Mouse (Mus musculus) hindbrain, embryonic 15.5 days (tissue): ENCODE results near the gene Oxld1. TPM values are rescaled to one million over a fixed set of nuclear protein-coding genes. Genes with fewer than 3 reads are reported as not detected.

Experiments
- ATAC-seq: fragments of 200-750 bp; cut with Nextera tagmentation; 2 replicates; pipeline ENCODE4 v1.8.0; 2017; ENCODE audit warnings: low read depth, moderate number of reproducible peaks, moderate TSS enrichment; ENCODE audit not compliant: low FRiP score
- H3K27ac ChIP-seq: fragments of 300-500 bp; sonication (generic); replicated peaks from 2 replicates; pipeline ENCODE4 v1.5.1; 2015; ENCODE audit warnings: mild to moderate bottlenecking, inconsistent platforms
- H3K27me3 ChIP-seq: fragments of 300-500 bp; sonication (generic); 2 replicates; pipeline ENCODE4 v1.6.1; 2015; ENCODE audit warnings: control low read depth, inconsistent platforms
- H3K36me3 ChIP-seq: fragments of 300-500 bp; sonication (generic); 2 replicates; pipeline ENCODE4 v1.6.1; 2015; ENCODE audit warnings: control low read depth, inconsistent platforms
- H3K4me1 ChIP-seq: fragments of 300-500 bp; sonication (generic); replicated peaks from 2 replicates; pipeline ENCODE4 v1.6.1; 2015; ENCODE audit warnings: control low read depth, inconsistent platforms
- H3K4me2 ChIP-seq: fragments of 300-500 bp; sonication (generic); 2 replicates; pipeline ENCODE4 v1.6.1; 2015; ENCODE audit warnings: moderate library complexity, mild to moderate bottlenecking, inconsistent platforms
- H3K4me3 ChIP-seq: fragments of 300-500 bp; sonication (generic); 2 replicates; pipeline ENCODE4 v1.5.1; 2015; ENCODE audit warnings: mild to moderate bottlenecking, inconsistent platforms
- H3K9ac ChIP-seq: fragments of 300-500 bp; sonication (generic); 2 replicates; pipeline ENCODE4 v1.6.1; 2015; ENCODE audit warnings: inconsistent platforms
- H3K9me3 ChIP-seq: fragments of 300-500 bp; sonication (generic); 2 replicates; pipeline ENCODE4 v1.6.1; 2016; ENCODE audit warnings: control low read depth, inconsistent platforms
- WGBS: fragments of 180-500 bp; shearing (Covaris S2); methylation state at CpG from one replicate; pipeline ENCODE4 v1.1.7; 2015; 5-methylcytosine and 5-hydroxymethylcytosine counted together
- polyA plus RNA-seq: library from polyadenylated mRNA; unstranded; fragments of >200 nt; fragmentation: Nextera tagmentation; extraction: Ambion mirVana; gene quantifications from 2 replicates; pipeline ENCODE4 v1.2.1, GENCODE M21; 2015

Oxld1 gene
- polyA plus RNA-seq, 1 experiment from 2014 or later = 11.5 TPM

DNA sequence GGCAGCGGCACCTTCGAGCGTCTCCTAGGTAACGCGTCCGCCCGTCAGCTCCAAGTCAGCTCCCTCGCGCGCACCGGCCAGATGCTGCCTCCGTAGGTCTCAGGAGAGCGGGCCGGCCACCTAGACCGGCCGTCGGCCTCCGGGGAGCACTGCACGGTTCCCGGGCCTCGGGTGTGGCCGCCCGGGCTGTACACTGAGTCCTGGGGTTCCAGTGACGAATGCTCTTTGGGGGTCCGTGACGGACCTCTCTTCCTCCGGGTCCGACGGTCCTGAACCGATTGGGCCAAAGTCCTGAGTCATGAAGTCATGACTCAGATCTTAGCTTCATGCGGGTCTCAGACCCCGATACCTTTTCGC, 9.8 kb upstream of the Oxld1 start:
- peak overlapping the region; percentile 92 for H3K9ac ChIP-seq
- ATAC-seq = no peak; the same call in 1 of the 2 replicates
- H3K4me3 ChIP-seq = peak overlapping the region; percentile 98
- peaks cover 33% of the 10 kb centered on the region for H3K4me1 ChIP-seq
- H3K27me3 ChIP-seq = no peaks in the 10 kb centered on the region
- 1% methylated on average over 32 of the region's 33 CpGs for WGBS
- peaks cover 47% of the 10 kb centered on the region for H3K36me3 ChIP-seq
- peak overlapping the region; percentile 72 for H3K4me2 ChIP-seq
- peak overlapping the region; percentile 76 for H3K27ac ChIP-seq
- no peaks in the 10 kb centered on the region for H3K9me3 ChIP-seq

DNA sequence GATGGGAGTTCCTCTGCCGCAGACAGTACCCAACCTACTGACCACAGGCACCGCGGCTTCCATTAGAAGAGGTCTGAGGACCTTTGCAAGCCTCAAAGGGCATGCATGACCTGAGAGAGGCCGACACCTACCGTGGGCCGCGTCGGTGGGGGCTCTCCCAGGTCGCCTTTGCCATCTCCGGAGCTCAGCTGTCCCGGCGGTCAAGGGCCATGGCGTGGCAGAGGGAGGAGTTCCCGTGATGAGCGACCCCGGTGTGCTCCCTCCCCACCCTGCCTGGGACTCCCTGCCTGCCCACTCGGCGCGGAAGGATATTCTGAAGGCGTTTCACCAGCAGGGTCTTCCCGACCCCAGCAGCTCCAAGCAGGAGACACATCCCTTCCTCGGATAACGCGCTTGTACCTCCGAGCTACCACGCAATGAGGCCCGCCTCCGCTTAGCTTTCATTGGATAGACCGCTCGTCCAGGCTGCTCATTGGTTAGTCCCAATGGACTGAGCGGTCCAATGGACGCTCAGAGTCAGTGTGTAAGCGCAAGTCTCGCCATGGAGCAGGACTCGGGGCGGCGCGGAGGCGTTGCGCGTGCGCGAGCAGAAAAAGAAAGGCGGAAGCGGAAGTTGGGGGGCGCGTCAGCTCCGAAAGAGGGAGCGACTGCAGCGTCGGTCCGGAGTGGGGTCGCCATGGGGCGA, 9.3 kb upstream of the Oxld1 start, which contains the start of gene Arl16:
Arl16 (minus strand) TSS at position 557 of the 685 bp plus-strand sequence.
- peak; percentile 100 for ATAC-seq
- WGBS = under 1% methylated on average over 54 of the region's 54 CpGs

DNA sequence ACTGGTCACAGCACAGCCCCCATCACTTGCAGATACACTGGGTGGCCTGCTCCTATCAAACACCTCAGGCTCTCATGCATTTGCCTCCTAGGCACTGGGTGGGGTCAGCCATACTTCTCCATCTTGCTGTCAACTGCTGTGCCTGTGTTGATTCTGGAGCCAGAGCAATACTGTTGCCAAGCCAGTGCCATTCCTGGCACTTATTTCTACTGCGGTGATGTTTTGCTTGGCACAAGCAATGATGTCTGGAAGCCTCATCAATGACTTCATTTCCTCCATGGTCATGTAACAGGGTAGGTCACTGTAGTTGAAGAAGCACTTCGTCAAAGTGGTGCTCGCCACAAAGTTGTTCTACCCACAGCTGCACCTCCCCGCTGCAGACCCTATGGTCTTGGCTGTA, 7.7 kb upstream of the Oxld1 start:
- no peak overlapping the region for H3K4me3 ChIP-seq
- H3K4me2 ChIP-seq = peak overlapping the region; percentile 85; the same call in 1 of the 2 replicates
- H3K9ac ChIP-seq = no peak overlapping the region
- ATAC-seq = no peak
- 95% methylated on average over 4 of the region's 4 CpGs for WGBS
- peaks cover 33% of the 10 kb centered on the region for H3K4me1 ChIP-seq
- H3K9me3 ChIP-seq = no peaks in the 10 kb centered on the region
- H3K27ac ChIP-seq = no peak overlapping the region
- no peaks in the 10 kb centered on the region for H3K27me3 ChIP-seq
- peaks cover 38% of the 10 kb centered on the region for H3K36me3 ChIP-seq

More for the DNA sequence above, 9.3 kb upstream of the Oxld1 start, which contains the start of gene Arl16:
- Histone ChIP-seq H3K27ac (peak within 1 kb of the TSS; percentile 88), H3K4me3 (peak within 1 kb of the TSS; percentile 98), H3K36me3 (peaks cover 44% of the 10 kb centered on the region), H3K4me1 (peaks cover 33% of the 10 kb centered on the region), H3K9me3 (no peaks in the 10 kb centered on the region), H3K9ac (peak within 1 kb of the TSS; percentile 92), H3K27me3 (no peaks in the 10 kb centered on the region), H3K4me2 (peak within 1 kb of the TSS; percentile 85)

DNA sequence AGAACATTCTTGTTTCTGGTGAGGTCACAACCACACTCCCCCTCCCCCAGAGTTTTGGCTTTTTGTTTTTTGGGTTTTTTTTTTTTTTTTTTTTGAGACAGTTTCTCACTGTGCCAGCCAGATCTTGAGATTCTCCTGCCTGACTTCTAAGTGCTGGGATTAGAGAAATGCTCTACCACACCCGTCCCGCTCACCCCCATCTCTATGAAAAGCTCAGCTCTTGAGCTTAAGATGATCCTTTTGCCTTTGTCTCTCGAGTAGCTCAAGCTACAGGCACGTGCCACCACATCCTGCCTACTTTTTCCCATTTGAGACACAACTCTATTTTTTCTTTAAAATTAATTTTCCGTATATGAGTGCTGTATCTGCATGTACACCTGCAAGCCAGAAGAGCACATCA, 6.5 kb upstream of the Oxld1 start:
- no peaks in the 10 kb centered on the region for H3K27me3 ChIP-seq
- H3K9ac ChIP-seq = no peak overlapping the region
- no peak for ATAC-seq
- no peak overlapping the region for H3K27ac ChIP-seq
- H3K9me3 ChIP-seq = no peaks in the 10 kb centered on the region
- no peak overlapping the region for H3K4me2 ChIP-seq
- peaks cover 32% of the 10 kb centered on the region for H3K4me1 ChIP-seq
- H3K4me3 ChIP-seq = no peak overlapping the region
- peaks cover 34% of the 10 kb centered on the region for H3K36me3 ChIP-seq
- 93% methylated on average over 5 of the region's 5 CpGs for WGBS

DNA sequence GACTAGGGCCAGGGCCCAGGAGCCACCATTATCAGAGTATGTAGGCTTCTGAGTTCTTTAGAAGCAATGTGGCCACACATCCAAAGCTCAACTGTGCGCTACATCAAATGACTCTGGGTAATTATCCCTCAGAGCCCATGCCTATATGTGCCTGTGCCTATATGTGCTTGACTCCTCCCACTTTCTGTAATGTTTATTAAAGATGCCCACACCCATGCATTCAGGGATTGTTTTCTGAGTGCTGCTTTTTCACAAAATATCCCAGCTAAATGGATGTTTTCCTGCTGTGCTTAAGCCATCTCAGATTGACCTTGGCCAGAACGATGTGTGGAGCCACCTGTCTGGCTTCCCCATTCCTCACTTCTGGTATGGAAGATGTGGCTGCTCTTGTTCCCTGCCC, 5.7 kb upstream of the Oxld1 start:
- no peaks in the 10 kb centered on the region for H3K27me3 ChIP-seq
- no peak for ATAC-seq
- 93% methylated on average over 2 of the region's 2 CpGs for WGBS

DNA sequence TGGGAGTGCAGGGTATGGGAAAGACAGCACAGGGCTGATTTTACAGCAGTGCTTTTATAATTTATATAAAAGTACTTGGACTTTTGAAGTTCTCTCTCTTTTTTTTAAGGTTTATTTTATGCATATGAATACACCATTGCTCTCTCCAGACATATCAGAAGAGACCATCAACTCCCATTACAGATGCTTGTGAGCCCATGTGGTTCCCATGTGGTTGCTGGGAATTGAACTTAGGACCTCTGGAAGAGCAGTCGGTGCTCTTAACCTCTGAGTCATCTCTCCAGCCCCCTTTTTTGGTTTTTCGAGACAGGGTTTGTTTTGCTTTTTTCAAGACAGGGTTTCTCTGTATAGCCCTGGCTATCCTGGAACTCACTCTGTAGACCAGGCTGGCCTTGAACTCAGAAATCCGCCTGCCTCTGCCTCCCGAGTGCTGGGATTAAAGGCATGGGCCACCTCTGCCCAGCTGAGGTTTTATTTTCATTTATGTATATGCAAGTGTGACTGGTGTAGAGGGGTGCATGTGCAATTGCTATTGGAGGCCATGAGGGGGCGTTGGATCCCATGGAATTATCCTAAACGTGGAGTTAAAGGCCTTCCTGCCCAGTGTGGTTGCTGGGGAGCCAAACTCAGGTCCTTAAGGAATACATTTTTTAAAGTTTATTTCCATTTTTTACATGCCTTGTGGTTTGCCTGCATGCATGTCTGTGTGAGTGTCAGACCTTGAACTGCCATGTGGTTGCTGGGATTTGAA, 1.2 kb upstream of the Oxld1 start:
- Histone ChIP-seq H3K9me3 (no peaks in the 10 kb centered on the region), H3K36me3 (peaks cover 22% of the 10 kb centered on the region), H3K27me3 (no peaks in the 10 kb centered on the region), H3K4me3 (peak overlapping the region; percentile 94), H3K9ac (peak overlapping the region; percentile 99), H3K4me2 (peak overlapping the region; percentile 88), H3K27ac (peak overlapping the region; percentile 90; the same call in 1 of the 2 replicates), H3K4me1 (peaks cover 20% of the 10 kb centered on the region)
- WGBS = 68% methylated on average over 6 of the region's 6 CpGs
- no peak for ATAC-seq

More for the DNA sequence above, 5.7 kb upstream of the Oxld1 start:
- Histone ChIP-seq H3K4me1 (peaks cover 32% of the 10 kb centered on the region), H3K4me3 (no peak overlapping the region), H3K36me3 (peaks cover 32% of the 10 kb centered on the region), H3K9ac (no peak overlapping the region), H3K27ac (no peak overlapping the region), H3K9me3 (no peaks in the 10 kb centered on the region), H3K4me2 (no peak overlapping the region)

DNA sequence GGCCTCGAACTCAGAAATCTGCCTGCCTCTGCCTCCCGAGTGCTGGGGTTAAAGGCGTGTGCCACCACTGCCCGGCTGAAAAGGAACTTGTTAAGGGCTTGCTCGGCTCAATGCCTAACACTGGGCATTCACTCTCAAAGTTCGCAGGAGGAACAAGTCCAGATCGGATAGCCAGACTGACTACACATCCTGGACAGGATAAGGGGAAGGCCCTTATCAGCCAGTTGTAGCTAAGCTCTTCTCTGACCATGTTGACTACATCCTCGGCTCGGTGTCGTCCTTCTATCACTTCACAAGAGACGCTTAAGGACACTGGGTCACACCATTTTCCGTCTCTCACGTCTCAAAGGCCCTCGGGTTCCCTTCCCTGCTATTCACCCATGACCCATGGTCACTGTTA, 498 bp downstream of the Oxld1 start:
- Histone ChIP-seq H3K4me3 (peak overlapping the region; percentile 94), H3K4me2 (peak overlapping the region; percentile 88), H3K27me3 (no peaks in the 10 kb centered on the region), H3K4me1 (peaks cover 20% of the 10 kb centered on the region), H3K36me3 (peaks cover 15% of the 10 kb centered on the region), H3K27ac (peak overlapping the region; percentile 90), H3K9ac (peak overlapping the region; percentile 99), H3K9me3 (no peaks in the 10 kb centered on the region)
- 32% methylated on average over 14 of the region's 14 CpGs for whole genome bisulfite sequencing
- ATAC-seq = no peak

DNA sequence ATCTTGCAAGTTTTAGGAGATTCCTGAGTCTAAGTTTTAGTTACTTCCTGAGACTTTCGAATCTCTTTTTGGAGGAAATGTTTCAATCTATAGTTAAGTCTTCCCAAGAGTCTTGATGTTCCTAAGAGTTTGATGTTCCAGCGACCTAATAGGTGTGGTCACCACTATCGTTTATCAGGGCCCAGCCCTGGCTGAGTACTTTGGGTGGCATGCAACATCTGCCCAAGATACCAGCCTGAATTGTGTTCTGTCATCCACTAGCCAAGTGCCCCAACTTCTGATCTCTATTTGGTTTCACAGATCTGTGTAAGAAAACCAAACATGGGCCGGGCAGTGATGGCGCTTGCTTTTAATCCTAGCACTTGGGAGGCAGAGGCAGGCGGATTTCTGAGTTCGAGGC, 2.5 kb downstream of the Oxld1 start:
- WGBS = 97% methylated on average over 7 of the region's 7 CpGs

DNA sequence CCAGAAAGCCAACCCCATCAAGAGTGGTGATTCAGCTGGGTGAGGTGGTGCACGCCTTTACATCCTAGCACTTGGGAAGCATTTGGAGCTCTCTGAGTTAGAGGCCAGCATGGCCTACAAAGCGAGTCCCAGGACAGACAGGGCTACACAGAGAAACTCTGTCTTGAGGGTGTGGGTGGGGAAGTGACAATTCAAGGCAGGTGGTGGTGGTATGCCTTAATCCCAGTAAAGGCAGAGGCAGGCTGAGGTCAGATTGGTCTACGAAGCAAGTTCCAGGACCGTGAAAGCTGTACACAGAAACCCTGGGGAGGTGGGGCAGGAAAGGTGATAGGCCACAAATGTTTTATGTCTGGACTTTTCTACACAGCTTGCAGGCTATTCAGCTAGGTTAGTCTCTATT, 2.9 kb downstream of the Oxld1 start:
- Histone ChIP-seq H3K9ac (no peak overlapping the region), H3K4me2 (no peak overlapping the region), H3K27ac (no peak overlapping the region), H3K4me3 (no peak overlapping the region), H3K27me3 (no peaks in the 10 kb centered on the region), H3K9me3 (no peaks in the 10 kb centered on the region), H3K36me3 (peaks cover 3% of the 10 kb centered on the region; the same call in 1 of the 2 replicates), H3K4me1 (peaks cover 20% of the 10 kb centered on the region)
- WGBS = 92% methylated on average over 4 of the region's 4 CpGs
- no peak for ATAC-seq

More for the DNA sequence above, 2.5 kb downstream of the Oxld1 start:
- H3K4me2 ChIP-seq = no peak overlapping the region
- no peak overlapping the region for H3K9ac ChIP-seq
- no peaks in the 10 kb centered on the region for H3K9me3 ChIP-seq
- H3K27ac ChIP-seq = no peak overlapping the region
- H3K36me3 ChIP-seq = peaks cover 5% of the 10 kb centered on the region; the same call in 1 of the 2 replicates
- ATAC-seq = no peak
- no peak overlapping the region for H3K4me3 ChIP-seq
- peaks cover 20% of the 10 kb centered on the region for H3K4me1 ChIP-seq
- no peaks in the 10 kb centered on the region for H3K27me3 ChIP-seq

DNA sequence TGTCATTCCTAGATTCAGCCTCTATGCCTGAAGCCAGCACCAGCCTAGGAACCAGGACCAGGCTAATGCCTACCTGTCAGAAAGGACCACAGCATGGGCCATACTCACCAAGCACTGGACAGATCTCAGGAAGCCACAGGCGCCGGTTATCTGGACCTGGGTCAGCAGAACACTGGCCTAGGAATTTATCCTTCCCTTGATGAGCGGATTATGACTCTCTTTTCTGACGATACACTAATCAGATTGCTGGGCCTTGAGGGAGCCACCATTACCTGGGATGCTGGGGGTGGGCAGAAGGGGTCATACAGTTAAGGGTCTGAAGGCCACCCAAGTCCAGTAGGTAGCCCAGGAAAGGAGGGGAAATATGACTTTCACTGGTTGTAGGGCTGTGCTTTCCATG, 4.6 kb downstream of the Oxld1 start, which contains the start of gene Pde6g:
Pde6g (minus strand) TSS at position 195 of the 400 bp plus-strand sequence.
- 90% methylated on average over 4 of the region's 4 CpGs for WGBS
- H3K9me3 ChIP-seq = no peaks in the 10 kb centered on the region
- H3K4me1 ChIP-seq = peaks cover 8% of the 10 kb centered on the region
- H3K27me3 ChIP-seq = no peaks in the 10 kb centered on the region
- ATAC-seq = no peak
- no peak within 1 kb of the TSS for H3K9ac ChIP-seq
- H3K4me3 ChIP-seq = no peak within 1 kb of the TSS
- no peak within 1 kb of the TSS for H3K4me2 ChIP-seq
- no peaks in the 10 kb centered on the region for H3K36me3 ChIP-seq
- no peak within 1 kb of the TSS for H3K27ac ChIP-seq

DNA sequence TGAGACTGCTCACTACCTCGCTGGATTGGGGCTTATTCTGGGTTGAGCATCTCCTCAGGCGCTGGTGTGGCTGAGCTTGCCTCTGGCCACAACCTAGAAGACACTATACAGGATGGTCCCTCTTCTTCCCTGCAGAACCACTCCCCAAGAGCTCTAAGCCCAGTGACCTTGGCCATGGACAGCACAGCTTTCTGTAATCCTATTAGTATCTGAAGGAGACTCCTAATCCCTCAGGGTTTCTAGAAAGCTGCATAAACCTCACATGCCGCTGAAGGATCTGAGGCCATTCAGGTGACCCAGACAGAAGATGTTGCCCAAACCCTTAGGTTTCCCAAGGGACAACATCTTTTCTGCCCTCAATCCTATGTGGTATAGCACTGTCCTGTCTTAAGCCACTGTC, 5.6 kb downstream of the Oxld1 start:
- peaks cover 6% of the 10 kb centered on the region for H3K4me1 ChIP-seq
- H3K9me3 ChIP-seq = no peaks in the 10 kb centered on the region
- no peak for ATAC-seq
- no peak overlapping the region for H3K9ac ChIP-seq
- H3K4me3 ChIP-seq = no peak overlapping the region
- no peak overlapping the region for H3K4me2 ChIP-seq
- no peaks in the 10 kb centered on the region for H3K27me3 ChIP-seq
- WGBS = 73% methylated on average over 3 of the region's 3 CpGs
- no peaks in the 10 kb centered on the region for H3K36me3 ChIP-seq
- H3K27ac ChIP-seq = no peak overlapping the region

DNA sequence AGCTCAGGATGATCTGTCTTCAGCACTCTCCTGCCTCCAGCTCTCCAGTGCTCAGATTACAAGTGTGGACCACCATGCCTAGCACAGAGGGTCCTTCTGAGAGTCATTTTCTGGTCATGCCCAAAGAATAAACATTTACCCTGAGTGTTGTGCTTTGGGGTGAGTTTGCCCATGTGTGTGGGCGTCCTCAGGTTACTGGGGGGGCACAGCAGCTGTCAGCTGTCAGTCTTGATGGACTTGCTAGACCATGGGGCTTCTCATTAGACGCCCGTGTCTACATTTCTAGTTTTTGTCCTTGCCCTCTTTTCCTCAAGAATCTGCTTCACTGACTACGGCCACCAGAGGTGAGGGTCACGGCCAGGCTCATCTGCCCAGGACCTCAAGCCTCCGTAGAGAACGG, 10.7 kb downstream of the Oxld1 start:
- Histone ChIP-seq H3K27me3 (no peaks in the 10 kb centered on the region), H3K4me2 (no peak overlapping the region), H3K27ac (no peak overlapping the region), H3K36me3 (no peaks in the 10 kb centered on the region), H3K4me1 (no peaks in the 10 kb centered on the region), H3K4me3 (no peak overlapping the region), H3K9ac (no peak overlapping the region), H3K9me3 (no peaks in the 10 kb centered on the region)
- ATAC-seq = no peak
- 85% methylated on average over 7 of the region's 7 CpGs for WGBS
